8 mouse cellular contexts compared by ENCODE assay signal in genomic region chr2:162998528-162999230, GRCm38 (mm10). TPM values are rescaled to one million over a fixed set of nuclear protein-coding genes. Genes with fewer than 3 reads are reported as not detected.
DNase-seq lines count a peak whose midpoint lies in the region; ATAC-seq and TF ChIP-seq lines count a peak whose summit lies in the region.

No protein-coding gene starts in this region.

- 40% methylated on average over 18 of the region's 18 CpGs for WGBS in midbrain, postnatal 0 days
- 23% methylated on average over 18 of the region's 18 CpGs for WGBS in stomach, embryonic 14.5 days

- ATAC-seq in midbrain, postnatal 0 days (ENCODE audit: low FRiP score) = peak; percentile 38; the same call in 1 of the 2 replicates
- ATAC-seq in stomach, embryonic 14.5 days (ENCODE audit: insufficient number of reproducible peaks, insufficient read depth, low FRiP score, low read depth) = no peak; the same call in 1 of the 2 replicates

- 0 out of 2 replicates have a peak overlapping the region, but pooled peaks have one; percentile 2 for H3K4me2 ChIP-seq in midbrain, postnatal 0 days (ENCODE audit: low read depth, low read length, poor library complexity, severe bottlenecking)
- peak overlapping the region; percentile 15; the same call in 1 of the 2 replicates for H3K4me2 ChIP-seq in stomach, embryonic 14.5 days (replicated peaks; ENCODE audit: low read depth, low read length)

- no peaks in the 10 kb centered on the region for H3K36me3 ChIP-seq in midbrain, postnatal 0 days (ENCODE audit: insufficient read depth, low read length)
- H3K36me3 ChIP-seq in stomach, embryonic 14.5 days (ENCODE audit: control insufficient read depth, insufficient read depth, low read length) = no peaks in the 10 kb centered on the region

- no peak overlapping the region for H3K27ac ChIP-seq in midbrain, postnatal 0 days (ENCODE audit: low read depth, low read length)
- no peak overlapping the region for H3K27ac ChIP-seq in stomach, embryonic 14.5 days (ENCODE audit: low read length)

- no peaks in the 10 kb centered on the region for H3K27me3 ChIP-seq in midbrain, postnatal 0 days (ENCODE audit: insufficient read depth, low read length)
- no peaks in the 10 kb centered on the region for H3K27me3 ChIP-seq in stomach, embryonic 14.5 days (ENCODE audit: control insufficient read depth, insufficient read depth, low read length)

- H3K4me3 ChIP-seq in midbrain, postnatal 0 days (ENCODE audit: low read depth, low read length) = no peak overlapping the region
- H3K4me3 ChIP-seq in stomach, embryonic 14.5 days (ENCODE audit: low read depth, low read length) = no peak overlapping the region

- peak; percentile 83 for TF ChIP-seq CTCF in midbrain, postnatal 0 days (IDR thresholded peaks at IDR 0.05)

- H3K9me3 ChIP-seq in midbrain, postnatal 0 days (ENCODE audit: low read length) = no peaks in the 10 kb centered on the region
- no peaks in the 10 kb centered on the region for H3K9me3 ChIP-seq in stomach, embryonic 14.5 days (ENCODE audit: control insufficient read depth, low read depth, low read length)

- H3K4me1 ChIP-seq in midbrain, postnatal 0 days (ENCODE audit: insufficient read depth, low read length) = no peaks in the 10 kb centered on the region
- no peaks in the 10 kb centered on the region for H3K4me1 ChIP-seq in stomach, embryonic 14.5 days (ENCODE audit: control insufficient read depth, insufficient read depth, low read length)

- H3K9ac ChIP-seq in midbrain, postnatal 0 days (replicated peaks; ENCODE audit: low read length, poor library complexity, severe bottlenecking) = no peak overlapping the region
- H3K9ac ChIP-seq in stomach, embryonic 14.5 days (replicated peaks; ENCODE audit: low read depth, low read length) = no peak overlapping the region

- peak; percentile 54 for DNase-seq in CD4-positive helper T cell, adult 2 months (ENCODE audit: low read depth, low spot score)
- DNase-seq in adrenal gland, adult 2 months = peak; percentile 79
- DNase-seq in embryo, embryonic 11 days = peak; percentile 83
- DNase-seq in heart, adult 8-10 months (ENCODE audit: low spot score) = peak; percentile 48
- DNase-seq in kidney, adult 18-20 months = peak; percentile 63
- peak; percentile 60 for DNase-seq in liver
- DNase-seq in midbrain, postnatal 0 days (ENCODE audit: low spot score) = peak; percentile 77

RNA-seq across cellular contexts. Expression of gene Sgk2, which starts 11.5 kb away (rescaled TPM):
- 1 to 10 TPM in 1 of 2 experiments, under 1 TPM in 1; 0.35 to 1.1 TPM for total RNA-seq in adrenal gland, adult 2 months (2021)
- 0.35 and 0.77 TPM in 2 replicates for polyA plus RNA-seq in adrenal gland, adult 2 months (2012; rRNA removed)
- total RNA-seq in heart, adult 8-10 months (2022) = not detected
- 0.14 TPM in 1 of 2 replicates, not detected in the other for total RNA-seq in midbrain, postnatal 0 days (2014; rRNA removed)
- polyA plus RNA-seq in midbrain, postnatal 0 days (2015; fragmentation: Nextera tagmentation; extraction: Ambion mirVana) = not detected in 2 replicates
- 0.08 TPM in 1 of 2 replicates, not detected in the other for polyA plus RNA-seq in stomach, embryonic 14.5 days (2014; fragmentation: Nextera tagmentation; extraction: Ambion mirVana)

RNA-seq across cellular contexts. Expression of gene Ift52, which starts 18.5 kb away (rescaled TPM):
- total RNA-seq in adrenal gland, adult 2 months (2021) = 10 to 100 TPM; 44.5 to 55.8 TPM
- polyA plus RNA-seq in adrenal gland, adult 2 months (2012; rRNA removed) = 19.4 and 25.9 TPM in 2 replicates
- 10 to 100 TPM; 19.3 to 25.0 (median 22.8) TPM for total RNA-seq in heart, adult 8-10 months (2022)
- total RNA-seq in midbrain, postnatal 0 days (2014; rRNA removed) = 21.0 and 31.2 TPM in 2 replicates
- 29.8 and 32.3 TPM in 2 replicates for polyA plus RNA-seq in midbrain, postnatal 0 days (2015; fragmentation: Nextera tagmentation; extraction: Ambion mirVana)
- 50.7 and 53.5 TPM in 2 replicates for polyA plus RNA-seq in stomach, embryonic 14.5 days (2014; fragmentation: Nextera tagmentation; extraction: Ambion mirVana)

RNA-seq across cellular contexts. Expression of gene L3mbtl1, which starts 55.4 kb away (rescaled TPM):
- under 1 TPM; 0.31 to 0.37 TPM for total RNA-seq in adrenal gland, adult 2 months (2021)
- 0.12 and 0.38 TPM in 2 replicates for polyA plus RNA-seq in adrenal gland, adult 2 months (2012; rRNA removed)
- total RNA-seq in heart, adult 8-10 months (2022) = not detected
- total RNA-seq in midbrain, postnatal 0 days (2014; rRNA removed) = 16.9 and 21.1 TPM in 2 replicates
- 10.2 and 11.9 TPM in 2 replicates for polyA plus RNA-seq in midbrain, postnatal 0 days (2015; fragmentation: Nextera tagmentation; extraction: Ambion mirVana)
- polyA plus RNA-seq in stomach, embryonic 14.5 days (2014; fragmentation: Nextera tagmentation; extraction: Ambion mirVana) = 0.30 and 0.36 TPM in 2 replicates

RNA-seq across cellular contexts. Expression of gene Mybl2, which starts 55.8 kb away (rescaled TPM):
- 1 to 10 TPM; 1.3 to 2.2 TPM for total RNA-seq in adrenal gland, adult 2 months (2021)
- 1.2 and 1.9 TPM in 2 replicates for polyA plus RNA-seq in adrenal gland, adult 2 months (2012; rRNA removed)
- under 1 TPM in 3 of 4 experiments, not detected in 1; 0.08 to 0.41 (median 0.26) TPM for total RNA-seq in heart, adult 8-10 months (2022)
- total RNA-seq in midbrain, postnatal 0 days (2014; rRNA removed) = 1.4 and 2.2 TPM in 2 replicates
- polyA plus RNA-seq in midbrain, postnatal 0 days (2015; fragmentation: Nextera tagmentation; extraction: Ambion mirVana) = 1.2 and 1.8 TPM in 2 replicates
- polyA plus RNA-seq in stomach, embryonic 14.5 days (2014; fragmentation: Nextera tagmentation; extraction: Ambion mirVana) = 20.1 and 22.4 TPM in 2 replicates

Comparison
In these comparisons a context has a peak if more than half of its experiments do, and no peak if none do; other contexts are left out.
1. RNA of gene L3mbtl1, which starts 55.4 kb away (total RNA-seq): 16.9 to 21.1 TPM in midbrain, postnatal 0 days; 0.31 to 0.37 TPM in adrenal gland, adult 2 months and not detected in heart, adult 8-10 months; every median in the first group is over 10 times any median in the second.
2. Peak in every context shown above with its lines, with median percentiles within 50 percentile points of each other: DNase-seq.